Mouse (Mus musculus): ENCODE results near the gene Ttc8. TPM values are rescaled to one million over a fixed set of nuclear protein-coding genes. Genes with fewer than 3 reads are reported as not detected.
"Not testable (repeated sequence)": the region's sequence is repeated elsewhere in the genome, so short reads cannot be mapped to it uniquely, and the experiment has no call there.

Ttc8 gene
- 10 to 100 TPM; 39.2 to 46.8 TPM for total RNA-seq (2021)

DNA sequence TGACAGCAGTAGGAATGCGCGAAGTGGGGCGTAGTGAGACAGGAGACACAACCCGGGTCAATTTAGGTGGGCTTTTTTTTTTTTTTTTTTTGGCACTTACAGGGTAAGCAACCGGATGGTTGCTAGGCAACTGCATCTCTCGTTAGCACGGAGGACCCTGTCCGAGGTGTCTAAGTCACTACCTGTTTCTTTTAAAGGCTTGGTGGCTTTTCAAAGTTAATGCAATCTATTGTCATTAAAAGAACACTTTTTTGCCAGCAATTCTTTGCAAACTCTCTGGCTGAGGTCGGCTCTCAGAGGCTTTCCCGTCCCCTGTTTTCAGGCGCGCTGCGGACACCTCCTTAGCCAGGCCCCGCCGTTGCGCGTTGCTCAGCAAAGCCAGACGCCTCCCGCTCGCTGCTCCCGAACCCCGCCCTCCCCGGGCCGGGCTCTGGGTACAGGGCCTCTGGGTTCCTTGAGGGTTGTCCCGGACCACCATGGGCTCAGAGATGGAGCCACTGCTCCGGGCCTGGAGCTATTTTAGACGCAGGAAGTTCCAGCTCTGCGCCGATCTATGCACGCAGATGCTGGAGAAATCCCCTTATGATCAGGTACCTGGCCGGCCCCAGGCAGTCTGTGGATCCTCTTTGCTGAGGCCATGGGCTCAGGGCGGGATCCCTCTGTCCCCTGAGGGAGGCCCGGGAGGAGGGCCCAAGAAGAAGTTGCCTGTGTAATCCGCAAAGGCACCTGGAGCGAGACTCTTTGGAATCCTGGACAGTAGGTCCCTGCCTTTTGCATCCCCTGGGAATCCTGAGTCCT, at the start of gene Ttc8:
Ttc8 (plus strand) TSS at position 381 of the 798 bp plus-strand sequence.
- intact Hi-C loops (cut with DNase I): no loop called here
- peak; percentile 89 to 93 for DNase-seq (ENCODE audit: low spot score in 2 of 2)

DNA sequence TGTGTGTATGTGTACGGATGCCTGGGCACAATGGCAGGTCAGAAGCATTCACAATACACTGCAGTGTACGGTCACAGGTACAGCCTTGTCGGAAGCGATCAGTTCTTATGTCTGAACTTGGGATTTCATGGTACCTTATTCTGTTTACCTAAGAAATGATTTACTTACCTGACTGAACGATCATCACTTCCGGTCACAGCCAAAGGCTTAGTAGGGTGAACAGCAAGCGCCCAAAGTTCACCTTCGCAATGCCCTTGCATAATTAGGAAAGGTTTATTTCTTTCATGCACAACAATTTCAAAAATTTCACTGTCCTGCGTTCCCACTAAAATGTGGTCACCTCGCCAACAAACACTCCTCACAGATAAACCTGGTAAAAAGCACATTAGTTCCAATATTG, 47.5 kb upstream of the Ttc8 start:
- no peak for DNase-seq (ENCODE audit: low spot score in 2 of 2)

DNA sequence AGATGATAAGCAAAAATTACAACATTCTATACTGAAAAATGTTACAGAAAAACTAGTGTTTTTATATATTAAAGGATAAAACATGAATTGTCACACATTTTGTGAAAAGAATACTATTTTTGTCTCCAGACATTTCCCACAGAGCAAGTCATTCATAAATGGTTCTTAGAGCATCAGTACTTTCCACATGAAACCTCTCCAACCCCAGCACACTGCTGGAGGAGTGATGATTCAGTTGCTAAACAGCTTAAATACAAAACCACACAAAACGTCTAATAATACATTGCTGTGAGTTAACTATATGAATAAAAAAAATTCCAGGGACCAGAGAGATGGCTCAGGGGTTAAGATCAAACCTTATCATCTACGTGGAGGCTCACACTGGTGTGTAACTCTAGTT, 45.2 kb upstream of the Ttc8 start:
- peak in 1 of 2 experiments; percentile 17 for DNase-seq (ENCODE audit: low spot score in 2 of 2)
- intact Hi-C loops (cut with DNase I): no loop called here

More for the DNA sequence above, 47.5 kb upstream of the Ttc8 start:
- intact Hi-C loops (cut with DNase I): no loop called here

DNA sequence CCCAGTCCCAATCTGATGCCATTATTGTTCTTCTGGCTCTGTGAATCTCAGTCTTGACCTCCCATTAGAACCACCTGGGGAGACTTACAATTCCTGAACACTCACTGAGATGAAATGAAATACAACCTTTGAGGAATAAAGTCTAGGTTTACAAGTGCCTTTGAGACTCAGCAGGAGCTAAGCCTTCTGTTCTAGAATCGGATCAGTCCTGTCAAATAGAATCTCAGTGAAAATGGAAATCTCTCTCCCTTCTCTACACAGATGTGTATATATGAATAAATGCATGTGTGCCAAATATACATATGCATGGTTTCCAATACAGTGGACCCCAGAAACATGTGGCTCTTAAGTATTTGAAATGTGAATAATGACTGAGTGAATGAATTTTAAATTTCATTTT, 41.7 kb upstream of the Ttc8 start:
- no peak for DNase-seq (ENCODE audit: low spot score in 2 of 2)
- intact Hi-C loops (cut with DNase I): no loop called here

DNA sequence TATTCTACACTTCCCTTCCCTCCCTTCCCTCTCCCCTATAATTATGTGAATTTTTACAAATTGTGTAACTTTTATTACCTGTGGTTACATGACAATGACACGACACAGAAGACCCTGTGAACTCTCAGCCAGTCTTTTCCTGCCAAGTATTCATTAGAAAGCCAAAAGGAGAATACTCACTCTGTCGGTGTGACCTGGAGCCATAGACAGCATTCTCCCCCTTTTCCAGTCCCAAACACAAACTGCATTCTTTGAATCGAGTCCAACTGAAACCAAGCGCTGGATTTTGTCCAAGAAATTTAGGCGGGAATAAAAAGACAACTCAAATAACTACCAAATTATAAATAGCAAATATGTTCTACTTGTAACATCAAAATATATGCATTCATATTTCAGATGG, 38.6 kb upstream of the Ttc8 start:
- DNase-seq (ENCODE audit: low spot score in 2 of 2): no peak
- intact Hi-C loops (cut with DNase I): no loop called here

DNA sequence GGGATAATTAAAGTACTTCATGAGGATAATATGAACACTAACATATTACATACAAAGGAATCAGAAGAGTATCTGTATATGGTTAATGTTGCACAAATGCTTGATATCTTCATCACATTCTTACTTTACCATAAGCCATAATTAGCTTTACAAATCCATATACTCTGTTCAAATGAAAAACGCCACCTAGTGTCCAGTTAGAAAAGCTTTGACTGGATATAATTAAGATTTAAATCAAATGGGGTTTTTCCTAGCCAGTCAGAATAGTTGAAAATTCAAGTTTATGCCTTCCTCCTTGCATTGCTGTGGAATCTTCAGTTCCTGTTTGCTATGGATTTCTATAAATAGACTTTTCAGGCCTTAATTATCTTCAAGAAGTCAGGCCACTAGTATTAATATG, 35.9 kb upstream of the Ttc8 start:
- no peak for DNase-seq (ENCODE audit: low spot score in 2 of 2)
- intact Hi-C loops (cut with DNase I): no loop called here

DNA sequence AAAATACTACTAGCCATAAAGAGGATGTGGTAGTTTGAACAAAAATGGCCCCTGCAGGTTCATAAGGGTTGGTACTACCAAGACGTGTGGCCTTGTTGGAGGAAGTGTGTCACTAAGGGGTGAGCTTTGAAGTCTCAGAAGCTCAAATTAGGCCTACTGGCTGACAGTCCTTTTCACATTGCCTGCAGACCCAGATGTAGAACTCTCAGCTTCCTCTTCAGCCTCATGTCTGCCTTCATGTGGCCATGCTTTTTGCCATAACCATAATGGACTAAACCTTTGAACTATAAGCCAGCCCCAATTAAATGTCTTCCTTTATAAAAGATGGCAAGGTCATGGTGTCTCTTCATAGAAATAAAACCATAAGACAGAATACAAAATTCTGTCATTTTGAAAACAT, 23.6 kb upstream of the Ttc8 start:
- intact Hi-C loops (cut with DNase I): no loop called here
- no peak for DNase-seq (ENCODE audit: low spot score in 2 of 2)

DNA sequence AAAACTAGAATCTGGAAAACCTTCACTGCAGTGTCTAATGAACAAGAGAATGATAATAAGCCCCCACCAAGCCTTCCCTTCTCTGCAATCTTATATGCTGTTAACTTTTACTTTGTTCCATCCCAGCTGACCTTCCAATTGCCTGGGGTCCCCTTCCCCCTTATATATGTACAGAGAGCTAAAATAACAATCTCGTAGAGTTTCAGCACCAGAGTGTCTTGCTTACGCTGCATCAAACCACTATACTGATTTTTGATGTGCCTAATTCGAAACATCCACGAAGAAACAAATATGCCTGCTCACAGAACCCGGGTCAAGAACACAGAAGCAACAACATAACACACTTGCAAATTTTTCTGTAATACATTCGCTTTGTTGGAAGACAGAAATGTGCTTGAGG, 20.7 kb upstream of the Ttc8 start:
- intact Hi-C loops (cut with DNase I): loop anchor here (10.0 kb wide), 1 partner anchor 165 kb away; no protein-coding TSS in a partner anchor
- no peak for DNase-seq (ENCODE audit: low spot score in 2 of 2)

DNA sequence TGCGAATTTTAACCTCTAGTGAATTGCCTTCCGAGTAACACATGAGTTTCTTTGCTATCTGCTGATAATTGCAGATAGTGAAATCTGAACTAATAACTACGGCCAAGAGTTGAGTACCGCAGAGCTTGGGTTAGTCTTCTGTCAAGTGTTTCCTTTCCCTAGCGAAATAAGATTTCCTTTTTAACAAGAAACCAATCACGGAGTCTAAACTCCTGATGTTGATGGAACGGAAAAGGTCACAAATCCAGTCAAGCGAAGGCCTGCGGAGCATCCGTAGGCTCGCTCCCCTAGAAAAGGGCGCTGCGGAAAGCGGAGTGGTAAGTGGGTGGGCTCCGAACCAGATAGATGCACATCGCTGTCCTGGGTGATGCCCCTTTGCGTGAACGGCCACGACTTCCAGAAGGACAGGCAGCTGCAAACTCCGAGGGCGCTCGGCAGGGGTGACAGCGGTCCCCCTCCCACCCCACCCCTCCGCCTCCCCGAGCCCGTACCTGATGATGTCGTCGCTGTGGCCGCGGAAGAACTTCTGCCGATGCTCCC, 20.0 kb upstream of the Ttc8 start:
- intact Hi-C loops (cut with DNase I): loop anchor here (10.0 kb wide), 1 partner anchor 164 kb away; no protein-coding TSS in a partner anchor
- DNase-seq (ENCODE audit: low spot score in 2 of 2): no peak

DNA sequence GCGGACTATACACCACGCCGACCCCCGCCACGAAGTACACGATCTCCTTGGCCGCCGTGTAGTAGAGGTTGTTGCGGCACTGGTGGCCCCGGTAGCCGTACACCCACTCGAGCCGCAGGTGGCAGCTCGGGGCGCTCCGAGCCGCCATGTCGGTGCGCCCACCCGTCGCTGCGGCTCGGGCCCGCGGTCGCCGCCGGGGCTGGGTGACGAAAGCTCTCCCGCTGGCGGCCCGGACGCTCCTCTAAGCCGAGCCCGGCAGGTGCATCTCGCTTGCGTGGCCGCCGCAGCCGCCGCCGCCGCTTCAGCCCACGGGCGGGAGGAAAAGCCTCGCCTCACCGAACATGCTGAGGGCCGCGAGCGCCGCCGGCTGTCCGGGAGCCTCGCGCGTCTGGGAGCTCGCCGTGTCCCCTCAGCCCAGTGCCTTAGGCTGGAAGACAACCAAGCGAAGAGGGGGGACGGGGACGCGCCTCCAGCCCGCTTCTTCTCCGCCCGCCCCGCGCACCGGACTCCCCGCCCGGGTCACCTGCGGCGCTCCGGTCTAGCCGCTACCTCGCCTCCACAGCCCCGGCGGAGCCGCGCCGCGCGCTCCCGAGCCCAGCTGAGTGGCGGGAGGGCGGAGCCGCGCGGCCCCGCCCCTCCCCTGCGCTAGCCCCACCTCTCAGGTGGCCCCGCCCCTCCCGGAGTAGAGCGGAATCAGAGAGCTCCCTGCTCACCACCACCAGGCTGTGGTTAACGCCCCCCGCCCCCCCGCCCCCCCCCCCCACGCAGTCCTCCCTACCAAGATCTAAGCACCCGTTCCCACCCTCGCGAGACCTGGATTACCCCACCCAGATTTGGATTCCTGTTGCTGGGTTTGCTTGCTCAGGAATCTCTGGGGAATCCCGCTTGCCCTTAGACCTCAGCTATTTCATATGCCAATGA, 19.2 kb upstream of the Ttc8 start, which contains the start of gene Eml5:
Eml5 (minus strand) TSS at position 604 of the 921 bp plus-strand sequence.
- intact Hi-C loops (cut with DNase I): loop anchor here (10.0 kb wide), 1 partner anchor 164 kb away; no protein-coding TSS in a partner anchor
- peak; percentile 76 to 81 for DNase-seq (ENCODE audit: low spot score in 2 of 2)

DNA sequence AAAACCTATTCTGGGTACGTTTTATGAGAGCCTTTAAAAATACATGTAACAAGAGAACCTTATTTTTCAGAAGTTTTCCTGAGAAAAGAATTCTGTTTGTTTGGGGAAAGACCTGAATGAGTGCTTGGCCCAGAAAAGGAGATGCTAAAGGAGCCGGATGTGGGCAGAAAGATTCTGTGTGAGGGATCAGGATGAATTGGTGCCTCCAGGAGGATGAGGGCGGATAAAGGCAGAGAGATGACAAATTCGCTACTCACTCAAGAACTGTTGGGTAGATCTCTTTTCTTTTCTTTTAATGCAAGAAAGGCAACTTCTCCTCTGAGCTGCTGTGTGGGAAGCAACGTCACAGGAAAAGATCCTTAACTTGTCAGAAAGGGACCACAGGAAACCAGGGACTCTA, 14.9 kb upstream of the Ttc8 start:
- intact Hi-C loops (cut with DNase I): loop anchor here (5.0 to 10.0 kb wide), 2 partner anchors 92 to 159 kb away; no protein-coding TSS in a partner anchor
- peak in 1 of 2 experiments; percentile 72 for DNase-seq (ENCODE audit: low spot score in 2 of 2)

DNA sequence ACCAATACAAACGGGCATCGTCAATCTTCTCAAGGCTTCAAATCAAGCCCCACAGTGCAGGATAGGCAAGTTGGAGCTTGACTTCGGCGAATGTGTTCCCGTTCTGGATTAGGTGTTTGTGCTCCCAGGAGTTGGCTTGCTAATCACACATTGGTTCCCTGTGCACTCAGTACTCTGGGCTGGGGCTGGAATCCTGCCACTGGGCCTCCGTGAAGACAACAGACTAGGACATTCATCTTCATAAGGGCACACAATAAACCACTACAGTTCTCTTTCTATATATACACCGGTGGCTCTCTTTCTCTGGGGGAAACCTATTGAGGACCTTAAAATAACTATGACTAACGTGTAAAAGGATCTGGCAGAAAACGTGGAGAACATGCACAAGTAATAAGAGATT, 10.3 kb upstream of the Ttc8 start:
- intact Hi-C loops (cut with DNase I): no loop called here
- no peak for DNase-seq (ENCODE audit: low spot score in 2 of 2)

DNA sequence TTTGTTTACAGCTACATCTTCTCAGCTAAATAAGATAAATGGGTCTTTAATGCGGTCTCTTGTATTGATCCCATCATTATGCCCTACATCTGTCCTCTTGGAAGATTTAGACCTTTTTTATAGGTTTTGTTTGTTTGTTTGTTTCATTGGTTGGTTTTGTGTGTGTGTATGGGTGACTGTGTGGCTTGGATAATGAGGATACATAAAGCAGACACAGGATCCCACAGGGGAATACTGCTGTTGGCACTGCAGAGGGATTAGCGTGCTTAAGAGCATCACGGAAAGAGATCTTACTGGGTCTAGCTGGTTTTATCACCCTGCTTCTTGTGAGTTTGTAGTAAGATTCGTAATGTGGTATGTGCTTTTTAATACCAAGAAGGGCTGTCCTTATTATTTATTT, 10.8 kb downstream of the Ttc8 start:
- DNase-seq (ENCODE audit: low spot score in 2 of 2): no peak
- intact Hi-C loops (cut with DNase I): no loop called here

DNA sequence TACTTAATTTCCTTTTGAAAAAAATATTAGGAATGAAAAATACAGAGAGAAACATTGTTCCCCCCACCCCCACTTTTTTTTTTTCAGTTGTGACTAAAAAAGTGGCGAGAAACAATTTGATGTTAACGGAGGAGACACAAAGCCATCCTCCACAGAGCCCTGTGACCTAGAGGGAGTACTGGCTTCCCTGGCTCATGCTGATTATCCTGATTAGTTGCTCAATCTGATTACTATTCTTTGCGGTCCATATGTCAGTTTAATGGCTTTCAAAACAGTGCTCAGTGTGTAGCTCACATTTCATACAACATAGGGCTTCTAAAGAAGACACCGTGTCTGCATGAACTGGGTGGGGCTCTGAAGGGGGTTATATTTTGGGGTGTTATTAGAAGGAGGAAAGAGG, 12.1 kb downstream of the Ttc8 start:
- no peak for DNase-seq (ENCODE audit: low spot score in 2 of 2)
- intact Hi-C loops (cut with DNase I): no loop called here

DNA sequence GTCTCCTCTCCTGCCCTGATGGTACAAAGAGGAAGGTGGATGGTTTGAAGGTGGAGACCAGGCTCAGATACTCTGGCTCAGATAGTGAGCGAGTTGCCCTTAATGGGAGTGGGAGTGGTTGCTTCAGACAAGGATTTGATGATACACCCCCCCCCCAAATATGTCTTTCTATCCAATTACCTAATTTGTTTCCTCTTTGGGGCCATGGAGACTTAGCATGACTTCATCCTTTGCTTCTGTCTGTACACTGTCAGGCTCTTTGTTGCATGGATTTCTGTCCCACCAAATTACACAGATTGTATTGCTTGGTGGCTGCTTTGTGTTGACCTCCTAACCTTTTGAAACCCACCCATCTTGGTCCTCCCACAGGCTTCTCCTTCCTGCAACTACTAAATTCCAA, 12.5 kb downstream of the Ttc8 start:
- DNase-seq (ENCODE audit: low spot score in 2 of 2): no peak
- intact Hi-C loops (cut with DNase I): no loop called here

DNA sequence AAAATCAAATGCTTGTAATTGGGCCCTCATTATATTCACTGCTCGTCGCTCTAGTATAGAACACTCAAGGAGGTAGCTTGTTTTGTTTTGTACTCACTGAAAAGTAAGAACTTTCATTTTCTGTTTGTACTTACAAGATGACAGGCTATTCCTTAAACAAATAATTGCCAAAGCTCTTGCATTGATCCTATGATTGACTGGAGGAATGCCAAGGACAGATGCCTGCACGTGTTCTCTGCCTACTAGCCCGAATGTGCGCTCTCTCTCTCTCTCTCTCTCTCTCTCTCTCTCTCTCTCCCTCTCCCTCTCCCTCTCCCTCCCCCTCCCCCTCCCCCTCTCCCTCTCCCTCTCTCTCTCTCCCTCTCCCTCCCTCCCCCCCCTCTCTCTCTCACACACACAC, 30.9 kb downstream of the Ttc8 start:
- intact Hi-C loops (cut with DNase I); DNase-seq (ENCODE audit: low spot score in 2 of 2): not testable (repeated sequence)

DNA sequence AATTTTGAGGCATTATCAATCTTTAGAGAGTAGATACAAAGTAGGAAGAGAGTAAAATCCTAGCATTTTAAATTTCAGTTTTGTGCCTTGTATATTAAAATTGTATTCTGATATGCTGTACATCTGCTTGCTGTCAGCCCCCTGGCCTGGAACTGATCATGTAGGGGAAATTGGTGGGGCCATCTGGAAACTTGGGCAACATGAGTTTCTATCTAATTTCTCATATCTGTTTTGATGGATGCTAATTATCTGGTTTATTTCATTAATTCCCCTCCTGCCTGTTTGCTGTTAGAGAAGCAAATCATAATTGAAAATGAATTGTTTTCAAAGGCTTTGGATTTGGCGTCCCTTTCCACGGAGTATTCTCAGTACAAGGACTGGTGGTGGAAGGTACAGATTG, 36.6 kb downstream of the Ttc8 start:
- DNase-seq (ENCODE audit: low spot score in 2 of 2): no peak
- intact Hi-C loops (cut with DNase I): no loop called here

DNA sequence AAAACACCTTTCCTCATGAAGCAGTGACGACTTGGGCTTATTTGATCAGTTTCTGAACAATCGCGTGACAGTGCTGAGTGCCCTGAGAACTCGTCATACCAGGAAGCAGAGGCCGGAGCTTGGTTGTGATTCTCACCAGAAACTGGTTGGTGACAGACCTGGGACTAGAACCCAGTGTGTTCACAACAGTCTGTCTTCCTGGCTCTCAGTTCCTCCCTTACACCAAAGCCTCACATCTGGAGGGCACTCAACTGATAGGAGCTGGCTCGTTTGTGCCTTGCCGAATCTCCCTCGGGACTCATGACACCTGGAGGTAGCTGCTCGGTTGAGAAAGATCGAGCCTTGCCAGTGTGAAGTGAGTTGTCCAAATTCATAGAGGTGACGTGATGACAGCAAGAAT, 37.1 kb downstream of the Ttc8 start:
- intact Hi-C loops (cut with DNase I): no loop called here

DNA sequence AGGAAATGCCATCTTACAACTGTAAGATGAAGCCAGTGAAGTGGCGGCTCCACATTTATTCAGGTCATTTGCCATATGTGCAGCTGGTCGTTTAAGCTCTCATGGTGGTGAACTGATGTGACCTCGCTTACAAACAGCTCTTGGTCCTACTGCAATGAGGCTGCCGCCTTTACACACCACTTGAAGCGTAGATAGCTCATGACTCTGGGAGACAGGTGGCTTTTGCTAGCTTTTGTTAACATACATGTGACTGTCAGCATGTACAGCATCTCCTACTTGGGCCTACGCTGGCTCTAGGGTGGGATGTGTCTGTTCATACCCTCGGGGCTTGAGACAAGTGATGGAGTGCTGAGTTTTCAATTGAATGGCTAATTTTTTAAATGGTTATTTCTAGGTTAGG, 40.6 kb downstream of the Ttc8 start:
- peak in 1 of 2 experiments; percentile 16 for DNase-seq (ENCODE audit: low spot score in 2 of 2)
- intact Hi-C loops (cut with DNase I): no loop called here

More for the DNA sequence above, 37.1 kb downstream of the Ttc8 start:
- no peak for DNase-seq (ENCODE audit: low spot score in 2 of 2)

DNA sequence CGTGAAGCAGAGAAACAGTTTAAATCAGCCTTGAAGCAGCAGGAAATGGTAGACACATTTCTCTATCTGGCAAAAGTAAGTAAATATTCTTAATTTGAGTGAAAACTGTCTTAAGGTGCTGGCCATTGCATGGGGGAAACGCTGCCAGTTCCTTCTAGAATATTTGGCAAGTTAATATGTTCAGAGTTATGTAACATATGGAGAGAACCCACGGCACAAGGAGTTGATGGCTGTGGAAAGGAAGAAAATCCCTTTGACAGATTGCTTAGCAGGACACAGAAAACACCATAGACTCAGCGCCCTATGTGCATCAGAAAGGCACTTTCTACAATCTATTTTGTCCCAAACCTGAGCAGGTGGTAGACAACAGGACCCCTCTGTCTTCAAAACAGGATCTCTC, 41.0 kb downstream of the Ttc8 start:
- peak; percentile 34 to 69 for DNase-seq (ENCODE audit: low spot score in 2 of 2)
- intact Hi-C loops (cut with DNase I): no loop called here
